Mouse (Mus musculus) midbrain, embryonic 15.5 days (tissue): ENCODE data around the gene Eif3m. TPM values are rescaled to one million over a fixed set of nuclear protein-coding genes. Genes with fewer than 3 reads are reported as not detected.

Experiments used
- ATAC-seq: fragments of 200-750 bp; cut with Nextera tagmentation; replicated peaks from 2 replicates; pipeline ENCODE4 v1.8.0; 2017; ENCODE audit warnings: moderate TSS enrichment
- H3K27ac ChIP-seq: fragments of 300-500 bp; sonication (generic); 2 replicates; pipeline ENCODE4 v1.5.1; 2015; ENCODE audit warnings: mild to moderate bottlenecking, inconsistent platforms
- H3K27me3 ChIP-seq: fragments of 300-500 bp; sonication (generic); replicated peaks from 2 replicates; pipeline ENCODE4 v1.6.1; 2015; ENCODE audit warnings: inconsistent platforms
- H3K36me3 ChIP-seq: fragments of 300-500 bp; sonication (generic); replicated peaks from 2 replicates; pipeline ENCODE4 v1.6.1; 2015; ENCODE audit warnings: inconsistent platforms
- H3K4me1 ChIP-seq: fragments of 300-500 bp; sonication (generic); 2 replicates; pipeline ENCODE4 v1.6.1; 2015; ENCODE audit warnings: inconsistent platforms
- H3K4me2 ChIP-seq: fragments of 300-500 bp; sonication (generic); 2 replicates; pipeline ENCODE4 v1.6.1; 2015; ENCODE audit warnings: inconsistent platforms, mild to moderate bottlenecking, moderate library complexity
- H3K4me3 ChIP-seq: fragments of 300-500 bp; sonication (generic); 2 replicates; pipeline ENCODE4 v1.5.1; 2015; ENCODE audit warnings: mild to moderate bottlenecking, inconsistent platforms
- H3K9ac ChIP-seq: fragments of 300-500 bp; sonication (generic); 2 replicates; pipeline ENCODE4 v1.6.1; 2015; ENCODE audit warnings: mild to moderate bottlenecking, inconsistent platforms
- H3K9me3 ChIP-seq: fragments of 300-500 bp; sonication (generic); 2 replicates; pipeline ENCODE4 v1.6.1; 2016; ENCODE audit warnings: inconsistent platforms
- WGBS: fragments of 180-500 bp; shearing (Covaris S2); methylation state at CpG from one replicate; pipeline ENCODE4 v1.1.7; 2015; ENCODE audit warnings: mixed read lengths; 5-methylcytosine and 5-hydroxymethylcytosine counted together
- polyA plus RNA-seq: library from polyadenylated mRNA; unstranded; fragments of >200 nt; fragmentation: Nextera tagmentation; extraction: Ambion mirVana; gene quantifications from 2 replicates; pipeline ENCODE4 v1.2.1, GENCODE M21; 2015

Eif3m gene
- polyA plus RNA-seq, 1 experiment from 2014 or later, result 154 TPM

DNA sequence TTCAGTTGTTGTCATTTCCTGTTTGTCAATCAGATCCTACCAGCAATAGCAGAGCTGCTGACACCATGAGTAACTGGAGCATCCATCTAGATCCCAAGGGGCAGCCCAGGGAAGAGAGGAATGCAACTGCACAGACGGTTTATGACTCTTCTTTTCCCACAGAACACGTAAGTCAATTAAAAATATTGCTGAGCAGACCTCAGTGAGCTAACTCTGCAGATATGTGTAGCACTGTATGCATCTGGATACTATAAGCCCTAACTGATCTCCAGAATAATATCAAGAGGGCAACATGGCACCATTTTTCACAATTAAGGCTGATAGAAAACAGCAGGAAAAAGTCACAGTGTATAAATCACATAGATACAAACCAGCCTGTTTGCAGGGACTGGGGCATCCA, 22.4 kb downstream of the Eif3m start:
- no peak for ATAC-seq
- no peaks in the 10 kb centered on the region for H3K27me3 ChIP-seq
- WGBS, result 73% methylated on average over 2 of the region's 2 CpGs

GRCm38 (mm10) chr2:104988974-104989373, 27.9 kb downstream of the Eif3m start:
- H3K9me3 ChIP-seq, result no peaks in the 10 kb centered on the region
- H3K9ac ChIP-seq, result no peak overlapping the region
- no peak for ATAC-seq
- H3K4me1 ChIP-seq, result no peaks in the 10 kb centered on the region
- H3K27me3 ChIP-seq, result no peaks in the 10 kb centered on the region
- H3K4me3 ChIP-seq, result no peak overlapping the region
- WGBS, result 78% methylated on average over 1 of the region's 1 CpGs
- no peak overlapping the region for H3K27ac ChIP-seq
- no peaks in the 10 kb centered on the region for H3K36me3 ChIP-seq
- no peak overlapping the region for H3K4me2 ChIP-seq

More for the DNA sequence above, 22.4 kb downstream of the Eif3m start:
- no peak overlapping the region for H3K27ac ChIP-seq
- no peak overlapping the region for H3K4me2 ChIP-seq
- no peaks in the 10 kb centered on the region for H3K9me3 ChIP-seq
- H3K9ac ChIP-seq, result no peak overlapping the region
- H3K4me1 ChIP-seq, result no peaks in the 10 kb centered on the region
- peaks cover 8% of the 10 kb centered on the region for H3K36me3 ChIP-seq
- H3K4me3 ChIP-seq, result no peak overlapping the region

- no peak overlapping the region for H3K4me3 ChIP-seq
- WGBS, result 60% methylated on average over 3 of the region's 3 CpGs
- no peaks in the 10 kb centered on the region for H3K27me3 ChIP-seq
- H3K4me2 ChIP-seq, result no peak overlapping the region
- no peaks in the 10 kb centered on the region for H3K36me3 ChIP-seq
- H3K9me3 ChIP-seq, result no peaks in the 10 kb centered on the region
- no peak overlapping the region for H3K27ac ChIP-seq
- no peak overlapping the region for H3K9ac ChIP-seq
- ATAC-seq, result no peak
- no peaks in the 10 kb centered on the region for H3K4me1 ChIP-seq
These were observed 31.1 kb downstream of the Eif3m start for GRCm38 (mm10) chr2:104985796-104986195.

- Histone ChIP-seq H3K4me1 (no peaks in the 10 kb centered on the region), H3K9ac (no peak overlapping the region), H3K4me2 (no peak overlapping the region), H3K4me3 (no peak overlapping the region), H3K36me3 (no peaks in the 10 kb centered on the region), H3K9me3 (no peaks in the 10 kb centered on the region), H3K27me3 (no peaks in the 10 kb centered on the region), H3K27ac (no peak overlapping the region)
- WGBS, result 3% methylated on average over 2 of the region's 2 CpGs
- ATAC-seq, result no peak
These were observed 35.2 kb downstream of the Eif3m start for GRCm38 (mm10) chr2:104981712-104982111.

GRCm38 (mm10) chr2:104964492-104964891, 52.4 kb downstream of the Eif3m start:
- Histone ChIP-seq H3K9me3 (no peaks in the 10 kb centered on the region), H3K4me3 (no peak overlapping the region), H3K27ac (no peak overlapping the region), H3K9ac (no peak overlapping the region), H3K36me3 (no peaks in the 10 kb centered on the region), H3K27me3 (no peaks in the 10 kb centered on the region), H3K4me2 (no peak overlapping the region), H3K4me1 (no peaks in the 10 kb centered on the region)
- whole genome bisulfite sequencing, result 58% methylated on average over 1 of the region's 1 CpGs
- ATAC-seq, result no peak

Other genes starting within 250 kb of the Eif3m start
- gene Qser1, start 200.3 kb downstream of the Eif3m start, polyA plus RNA-seq, result 6.5 and 7.1 TPM in 2 replicates
- 0.40 and 0.44 TPM in 2 replicates for gene Prrg4, start 167.2 kb downstream of the Eif3m start, polyA plus RNA-seq
- gene Ccdc73, start 149.3 kb downstream of the Eif3m start, polyA plus RNA-seq, result 4.4 and 5.2 TPM in 2 replicates
- gene Gm11060, start 74.9 kb upstream of the Eif3m start, polyA plus RNA-seq, result not detected in 2 replicates
- gene Wt1, start 109.4 kb upstream of the Eif3m start, polyA plus RNA-seq, result 0.09 and 0.13 TPM in 2 replicates
- not detected in 2 replicates for gene Them7, start 207.2 kb upstream of the Eif3m start, polyA plus RNA-seq